Mouse (Mus musculus): ENCODE measurements around the gene Jtb.

Gene Jtb

GRCm38 (mm10) chr3:90231507-90232333, at the start of gene Jtb:
Jtb (plus strand) TSS chr3:90231597.
- DNase-seq (ENCODE audit: low read depth, low spot score): peak; percentile 99

GRCm38 (mm10) chr3:90183581-90183980, 47.8 kb upstream of the Jtb start:
- peak; percentile 23 for DNase-seq (ENCODE audit: low read depth, low spot score)

- no peak for DNase-seq (ENCODE audit: low read depth, low spot score)
These were observed 40.4 kb upstream of the Jtb start for GRCm38 (mm10) chr3:90190859-90191510.

- no peak for DNase-seq (ENCODE audit: low read depth, low spot score)
These were observed 36.6 kb upstream of the Jtb start for GRCm38 (mm10) chr3:90194759-90195158.

- no peak for DNase-seq (ENCODE audit: low read depth, low spot score)
These were observed 35.8 kb upstream of the Jtb start for GRCm38 (mm10) chr3:90195644-90196043.

GRCm38 (mm10) chr3:90197548-90197947, 33.8 kb upstream of the Jtb start:
- no peak for DNase-seq (ENCODE audit: low read depth, low spot score)

GRCm38 (mm10) chr3:90202884-90203283, 28.5 kb upstream of the Jtb start:
- DNase-seq (ENCODE audit: low read depth, low spot score): no peak

GRCm38 (mm10) chr3:90203619-90204018, 27.8 kb upstream of the Jtb start:
- no peak for DNase-seq (ENCODE audit: low read depth, low spot score)

GRCm38 (mm10) chr3:90204582-90204981, 26.8 kb upstream of the Jtb start:
- DNase-seq (ENCODE audit: low read depth, low spot score): no peak

- DNase-seq (ENCODE audit: low read depth, low spot score): no peak
These were observed 22.7 kb upstream of the Jtb start for GRCm38 (mm10) chr3:90208662-90209061.

- DNase-seq (ENCODE audit: low read depth, low spot score): no peak
These were observed 21.4 kb upstream of the Jtb start for GRCm38 (mm10) chr3:90209908-90210566.

- no peak for DNase-seq (ENCODE audit: low read depth, low spot score)
These were observed 19.7 kb upstream of the Jtb start for GRCm38 (mm10) chr3:90211475-90212398.

GRCm38 (mm10) chr3:90212723-90213122, 18.7 kb upstream of the Jtb start:
- DNase-seq (ENCODE audit: low read depth, low spot score): no peak

- peak; percentile 99 for DNase-seq (ENCODE audit: low read depth, low spot score)
These were observed 18.0 kb upstream of the Jtb start, which contains the start of the genes Rps27 and Rab13 for GRCm38 (mm10) chr3:90213377-90213866. Rps27 (minus strand) TSS chr3:90213651. Rab13 (plus strand) TSS chr3:90213695.

- peak; percentile 58 for DNase-seq (ENCODE audit: low read depth, low spot score)
These were observed 17.3 kb upstream of the Jtb start for GRCm38 (mm10) chr3:90213956-90214684.

GRCm38 (mm10) chr3:90215825-90216380, 15.5 kb upstream of the Jtb start:
- DNase-seq (ENCODE audit: low read depth, low spot score): no peak

- DNase-seq (ENCODE audit: low read depth, low spot score): peak; percentile 85
These were observed 11.3 kb upstream of the Jtb start for GRCm38 (mm10) chr3:90220088-90220487.

GRCm38 (mm10) chr3:90220531-90220951, 10.9 kb upstream of the Jtb start:
- DNase-seq (ENCODE audit: low read depth, low spot score): peak; percentile 41

- DNase-seq (ENCODE audit: low read depth, low spot score): no peak
These were observed 10.3 kb upstream of the Jtb start for GRCm38 (mm10) chr3:90221123-90221522.

GRCm38 (mm10) chr3:90222455-90222854, 8.9 kb upstream of the Jtb start:
- no peak for DNase-seq (ENCODE audit: low read depth, low spot score)
